Mouse (Mus musculus) limb, embryonic 14.5 days (tissue): ENCODE measurements around the gene Nostrin. TPM values are rescaled to one million over a fixed set of nuclear protein-coding genes. Genes with fewer than 3 reads are reported as not detected.

Experiments used
- ATAC-seq: fragments of 200-750 bp; cut with Nextera tagmentation; 2 replicates; pipeline ENCODE4 v1.8.0; 2017; ENCODE audit warnings: low read depth, moderate number of reproducible peaks, moderate TSS enrichment; ENCODE audit not compliant: low FRiP score
- DNase-seq: peaks from one replicate; pipeline ENCODE4 v3.0.0-alpha.2; 2015; ENCODE audit warnings: low spot score
- H3K27ac ChIP-seq: fragments of 300-500 bp; sonication (generic); replicated peaks from 2 replicates; pipeline ENCODE4 v1.5.1; 2014; ENCODE audit warnings: low read depth, mild to moderate bottlenecking, low read length, moderate library complexity, mixed read lengths
- H3K27me3 ChIP-seq: fragments of 300-500 bp; sonication (generic); 2 replicates; pipeline ENCODE4 v1.6.1; 2014; ENCODE audit warnings: low read length, mixed read lengths; ENCODE audit not compliant: control insufficient read depth, insufficient read depth
- H3K36me3 ChIP-seq: fragments of 300-500 bp; sonication (generic); 2 replicates; pipeline ENCODE4 v1.6.1; 2014; ENCODE audit warnings: mild to moderate bottlenecking, low read length, moderate library complexity, mixed read lengths; ENCODE audit not compliant: control insufficient read depth, insufficient read depth
- H3K4me1 ChIP-seq: fragments of 300-500 bp; sonication (generic); 2 replicates; pipeline ENCODE4 v1.6.1; 2014; ENCODE audit warnings: antibody characterized with exemption, low read length, mixed read lengths; ENCODE audit not compliant: control insufficient read depth, insufficient read depth
- H3K4me2 ChIP-seq: fragments of 300-500 bp; sonication (generic); replicated peaks from 2 replicates; pipeline ENCODE4 v1.6.1; 2014; ENCODE audit warnings: low read depth, mild to moderate bottlenecking, low read length, moderate library complexity; ENCODE audit not compliant: severe bottlenecking
- H3K4me3 ChIP-seq: fragments of 300-500 bp; sonication (generic); replicated peaks from 2 replicates; pipeline ENCODE4 v1.5.1; 2014; ENCODE audit warnings: low read length
- H3K9ac ChIP-seq: fragments of 300-500 bp; sonication (generic); 2 replicates; pipeline ENCODE4 v1.6.1; 2014; ENCODE audit warnings: mild to moderate bottlenecking, low read depth, low read length, moderate library complexity; ENCODE audit not compliant: severe bottlenecking
- H3K9me3 ChIP-seq: fragments of 300-500 bp; sonication (generic); 2 replicates; pipeline ENCODE4 v1.6.1; 2016; ENCODE audit warnings: low read length; ENCODE audit not compliant: control insufficient read depth
- POLR2A ChIP-seq: fragments of 200-500 bp; IDR thresholded peaks from 2 replicates; pipeline ENCODE4 v1.8.0; 2012; ENCODE audit warnings: inconsistent platforms, mild to moderate bottlenecking, moderate library complexity, borderline replicate concordance; ENCODE audit not compliant: insufficient read depth, insufficient read length; ENCODE audit errors: extremely low read depth
- WGBS: fragments of 180-500 bp; shearing (Covaris S2); extraction: QIAGEN DNeasy Blood & Tissue Kit; methylation state at CpG from one replicate; pipeline ENCODE4 v1.1.7; 2014; 5-methylcytosine and 5-hydroxymethylcytosine counted together
- polyA plus RNA-seq, 2 experiments: library from polyadenylated mRNA; depleted of rRNA in 1 of 2; stranded (reverse) in 1 of 2; unstranded in 1 of 2; fragments of >200 nt; fragmentation: Nextera tagmentation in 1 of 2; extraction: Ambion mirVana in 1 of 2; gene quantifications; 2 replicates each; pipeline versions ENCODE4 v1.2.1 to v1.2.3; 2012 to 2014

The Nostrin gene
- polyA plus RNA-seq, 2 experiments: 0.45 to 0.80 TPM

DNA sequence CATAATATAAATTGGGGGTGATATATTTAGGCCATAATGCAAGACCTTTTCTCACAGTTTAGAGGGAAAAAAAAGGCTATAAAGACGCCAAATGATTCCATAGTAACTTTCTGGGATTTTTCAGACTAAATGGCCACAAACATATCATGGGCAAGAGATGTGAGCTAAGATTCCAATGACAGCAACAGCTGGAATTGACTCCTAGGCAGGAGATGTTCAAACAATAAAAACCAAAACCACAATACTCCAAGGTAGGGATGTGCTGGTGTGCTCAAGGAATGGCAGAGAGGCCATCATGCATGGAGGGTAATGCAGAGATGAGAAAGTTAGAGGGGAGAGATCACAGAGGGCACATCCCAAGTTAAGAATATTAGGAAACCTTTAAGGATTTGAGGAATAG is 16.6 kb upstream of the Nostrin start:
- Histone ChIP-seq H3K4me3 (no peak overlapping the region), H3K9me3 (no peaks in the 10 kb centered on the region), H3K27me3 (no peaks in the 10 kb centered on the region), H3K4me2 (no peak overlapping the region), H3K27ac (no peak overlapping the region), H3K36me3 (no peaks in the 10 kb centered on the region), H3K4me1 (no peaks in the 10 kb centered on the region), H3K9ac (no peak overlapping the region)
- DNase-seq (no peak), ATAC-seq (no peak)
- WGBS: 87% methylated on average over 1 of the region's 1 CpGs
- no peak for TF ChIP-seq POLR2A

DNA sequence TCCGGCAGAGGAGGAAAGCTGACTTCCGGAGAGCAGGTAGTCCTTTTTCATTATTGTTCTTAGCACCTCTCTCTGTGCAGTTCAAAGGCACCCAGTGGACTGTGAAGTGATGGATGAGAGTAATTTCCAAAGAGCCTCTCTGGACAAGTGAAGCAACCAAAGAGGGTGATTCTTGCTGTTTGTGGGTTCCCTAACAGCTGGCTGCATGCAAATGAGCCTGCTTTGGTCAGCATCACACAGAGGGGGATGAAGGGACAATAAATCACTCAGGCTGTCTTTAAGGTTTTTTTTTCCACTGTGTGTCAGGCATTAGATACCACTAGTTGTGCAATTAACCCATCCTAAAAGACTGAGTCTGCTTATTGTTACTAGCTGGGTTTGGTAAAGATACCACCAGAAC is 15.9 kb upstream of the Nostrin start:
- no peak overlapping the region for H3K27ac ChIP-seq
- H3K9me3 ChIP-seq: no peaks in the 10 kb centered on the region
- no peaks in the 10 kb centered on the region for H3K4me1 ChIP-seq
- no peaks in the 10 kb centered on the region for H3K27me3 ChIP-seq
- TF ChIP-seq POLR2A: no peak
- DNase-seq: no peak
- no peak overlapping the region for H3K4me2 ChIP-seq
- no peaks in the 10 kb centered on the region for H3K36me3 ChIP-seq
- no peak overlapping the region for H3K4me3 ChIP-seq
- WGBS: 37% methylated on average over 2 of the region's 2 CpGs
- H3K9ac ChIP-seq: no peak overlapping the region
- ATAC-seq: no peak

DNA sequence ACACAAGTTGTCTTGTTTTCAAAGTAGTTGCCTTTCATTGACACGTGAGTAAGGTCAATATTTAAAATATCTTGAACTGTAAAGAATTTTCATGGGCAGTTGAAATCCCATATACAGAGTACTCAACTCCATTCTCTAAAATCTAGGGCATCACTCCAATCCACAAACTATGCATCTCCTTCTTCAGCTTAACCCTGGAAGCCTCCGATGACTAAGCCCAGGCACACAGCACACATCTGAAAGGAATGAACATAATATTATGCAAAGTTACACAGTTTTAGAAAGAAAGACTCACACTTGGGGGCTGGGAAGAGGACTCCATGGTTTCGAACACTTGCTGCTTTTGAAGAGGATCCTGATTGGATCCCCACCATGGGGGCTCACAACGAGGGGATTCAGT is 13.9 kb upstream of the Nostrin start:
- ATAC-seq: no peak
- Histone ChIP-seq H3K27me3 (no peaks in the 10 kb centered on the region), H3K4me2 (no peak overlapping the region), H3K4me1 (no peaks in the 10 kb centered on the region), H3K9me3 (no peaks in the 10 kb centered on the region), H3K9ac (no peak overlapping the region), H3K27ac (no peak overlapping the region), H3K4me3 (no peak overlapping the region), H3K36me3 (no peaks in the 10 kb centered on the region)
- no peak for TF ChIP-seq POLR2A
- WGBS: 84% methylated on average over 4 of the region's 4 CpGs
- DNase-seq: no peak

DNA sequence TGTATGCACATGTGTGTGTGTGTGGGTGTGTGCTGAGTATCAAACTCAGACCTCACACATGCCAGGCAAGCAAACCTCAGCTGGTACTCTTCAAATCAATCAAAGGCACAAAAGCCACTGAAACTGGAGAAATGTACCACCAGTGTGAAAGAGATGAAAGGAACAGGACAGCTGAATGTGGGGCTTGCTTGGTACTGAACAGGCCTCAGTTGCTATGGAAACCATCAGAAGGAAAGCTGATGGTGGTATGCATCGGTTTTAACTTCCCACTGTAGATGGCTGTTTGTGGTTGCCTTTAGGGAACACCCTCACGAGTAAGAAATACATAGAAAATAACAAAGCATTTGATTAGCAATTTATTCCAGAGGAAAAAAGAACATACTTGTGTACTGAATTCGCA is 10.2 kb upstream of the Nostrin start:
- WGBS: 75% methylated on average over 3 of the region's 3 CpGs
- Histone ChIP-seq H3K4me3 (no peak overlapping the region), H3K4me1 (0 out of 2 replicates have a peak, but pooled peaks cover 5% of the 10 kb centered on the region), H3K27me3 (no peaks in the 10 kb centered on the region), H3K27ac (no peak overlapping the region), H3K9ac (no peak overlapping the region), H3K36me3 (no peaks in the 10 kb centered on the region), H3K9me3 (no peaks in the 10 kb centered on the region), H3K4me2 (no peak overlapping the region)
- DNase-seq: no peak
- ATAC-seq: no peak
- TF ChIP-seq POLR2A: no peak

DNA sequence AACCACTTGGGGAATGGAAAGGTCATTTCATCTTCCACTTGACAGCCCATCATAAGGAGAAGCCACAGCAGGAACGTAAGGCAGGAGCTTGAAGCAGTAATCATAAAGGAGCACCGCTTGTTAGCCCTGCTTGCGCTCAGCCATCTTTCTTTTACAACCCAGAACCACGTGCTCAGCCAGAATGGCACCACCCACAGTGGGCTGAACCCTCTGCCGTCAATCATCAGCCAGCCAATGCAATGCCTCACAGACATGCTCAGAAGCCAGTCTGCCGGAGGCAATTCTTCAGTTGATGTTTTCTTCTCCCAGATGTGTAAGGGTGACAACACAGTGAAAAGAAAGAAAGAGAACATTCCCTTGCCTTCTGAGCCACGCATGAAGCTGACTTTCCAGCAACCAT is 7.3 kb upstream of the Nostrin start:
- ATAC-seq: no peak
- 0 out of 2 replicates have a peak, but pooled peaks cover 5% of the 10 kb centered on the region for H3K4me1 ChIP-seq
- H3K27me3 ChIP-seq: no peaks in the 10 kb centered on the region
- H3K36me3 ChIP-seq: no peaks in the 10 kb centered on the region
- TF ChIP-seq POLR2A: no peak
- WGBS: 72% methylated on average over 7 of the region's 7 CpGs
- no peak overlapping the region for H3K9ac ChIP-seq
- H3K9me3 ChIP-seq: no peaks in the 10 kb centered on the region
- H3K27ac ChIP-seq: no peak overlapping the region
- H3K4me3 ChIP-seq: no peak overlapping the region
- no peak overlapping the region for H3K4me2 ChIP-seq
- no peak for DNase-seq

DNA sequence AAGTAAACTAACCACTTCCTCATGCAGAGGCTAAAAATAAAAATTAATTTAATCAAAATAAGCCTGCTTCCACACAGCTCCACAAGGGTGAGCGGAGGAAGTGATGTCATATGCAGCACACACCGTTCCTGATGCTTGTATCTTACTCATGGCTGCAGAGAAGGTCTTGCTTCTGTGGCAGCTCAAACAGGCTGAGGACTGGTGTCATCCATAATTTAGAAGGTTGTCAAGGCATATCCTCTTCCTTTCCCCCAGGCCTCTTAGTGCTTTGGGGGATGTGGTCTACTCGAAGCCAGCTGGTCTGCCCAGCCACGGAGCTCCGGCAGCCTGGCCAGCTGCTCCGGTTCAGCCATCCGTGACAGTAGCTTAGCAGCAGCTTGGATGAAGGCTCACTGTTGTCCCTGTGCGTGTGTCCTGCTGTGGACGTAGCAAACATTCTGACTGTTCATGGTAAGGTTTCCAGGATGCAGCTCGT is 6.6 kb upstream of the Nostrin start:
- 72% methylated on average over 10 of the region's 10 CpGs for WGBS
- ATAC-seq (peak; percentile 53; the same call in 1 of the 2 replicates), DNase-seq (no peak)
- Histone ChIP-seq H3K4me1 (0 out of 2 replicates have a peak, but pooled peaks cover 5% of the 10 kb centered on the region), H3K36me3 (no peaks in the 10 kb centered on the region), H3K4me2 (0 out of 2 replicates have a peak overlapping the region, but pooled peaks have one; percentile 13), H3K27me3 (no peaks in the 10 kb centered on the region), H3K9ac (no peak overlapping the region), H3K9me3 (no peaks in the 10 kb centered on the region), H3K4me3 (no peak overlapping the region), H3K27ac (no peak overlapping the region)
- no peak for TF ChIP-seq POLR2A
